Comparison of ENCODE assay signal across 20 mouse cellular contexts in the genomic region with DNA sequence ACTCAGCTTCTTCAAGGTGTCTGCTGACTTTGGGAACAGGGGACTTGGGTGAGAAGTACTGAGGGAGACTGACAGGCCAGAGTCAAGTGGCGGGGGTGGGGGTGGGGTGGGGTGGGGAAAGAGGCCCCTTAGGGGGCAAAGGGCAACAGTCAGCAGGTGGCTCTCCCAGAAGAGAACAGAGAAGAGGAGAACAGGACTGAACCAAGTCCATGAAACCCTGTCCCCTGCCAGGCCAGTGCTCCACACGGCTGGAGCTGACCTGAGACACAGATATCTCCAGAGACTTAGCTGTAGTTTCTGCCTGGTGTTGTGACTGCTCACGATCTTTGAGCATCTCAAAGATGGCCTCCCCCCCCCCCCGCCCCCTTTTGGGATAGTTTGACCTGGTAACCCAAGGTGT. TPM values are rescaled to one million over a fixed set of nuclear protein-coding genes. Genes with fewer than 3 reads are reported as not detected.
DNase-seq lines count a peak whose midpoint lies in the region; ATAC-seq lines count a peak whose summit lies in the region.
"Had no signal": no experiment of that assay in that cellular context is flagged by ENCODE, and none has a peak within 500 bp of the region (broad histone marks: within the 10 kb centered on the region; RNA-seq: fewer than 3 reads in every experiment).

No protein-coding gene starts in this region.

- H3K27me3 ChIP-seq in intestine, embryonic 15.5 days (replicated peaks), result no peaks in the 10 kb centered on the region
- no peaks in the 10 kb centered on the region for H3K27me3 ChIP-seq in intestine, embryonic 16.5 days (replicated peaks; ENCODE audit: control insufficient read depth, insufficient read depth, low read length)
- H3K27me3 ChIP-seq: embryonic facial prominence, embryonic 12.5 days; forebrain, embryonic 13.5 days; forebrain, embryonic 15.5 days; Patski had no signal

- H3K9me3 ChIP-seq in intestine, embryonic 15.5 days, result no peaks in the 10 kb centered on the region
- 0 out of 2 replicates have a peak, but pooled peaks cover 3% of the 10 kb centered on the region for H3K9me3 ChIP-seq in intestine, embryonic 16.5 days (ENCODE audit: control insufficient read depth, low read length)
- H3K9me3 ChIP-seq: embryonic facial prominence, embryonic 10.5 days; embryonic facial prominence, embryonic 12.5 days; forebrain, embryonic 13.5 days; forebrain, embryonic 15.5 days had no signal

- no peak overlapping the region for H3K27ac ChIP-seq in intestine, embryonic 15.5 days
- H3K27ac ChIP-seq in intestine, embryonic 16.5 days (ENCODE audit: low read length), result no peak overlapping the region
- H3K27ac ChIP-seq: embryonic facial prominence, embryonic 10.5 days; embryonic facial prominence, embryonic 12.5 days; forebrain, embryonic 13.5 days; forebrain, embryonic 15.5 days had no signal

- H3K4me1 ChIP-seq in intestine, embryonic 15.5 days (replicated peaks), result no peaks in the 10 kb centered on the region; the same call in 1 of the 2 replicates
- peaks cover 4% of the 10 kb centered on the region; the same call in 1 of the 2 replicates for H3K4me1 ChIP-seq in intestine, embryonic 16.5 days (ENCODE audit: control insufficient read depth, insufficient read depth, low read length)
- H3K4me1 ChIP-seq: embryonic facial prominence, embryonic 12.5 days; forebrain, embryonic 15.5 days had no signal

- no peak overlapping the region for H3K4me2 ChIP-seq in intestine, embryonic 15.5 days (replicated peaks)
- no peak overlapping the region for H3K4me2 ChIP-seq in intestine, embryonic 16.5 days (ENCODE audit: low read depth, low read length)
- H3K4me2 ChIP-seq: embryonic facial prominence, embryonic 12.5 days; forebrain, embryonic 13.5 days; forebrain, embryonic 15.5 days had no signal

- H3K4me3 ChIP-seq in intestine, embryonic 15.5 days (replicated peaks), result no peak overlapping the region
- no peak overlapping the region for H3K4me3 ChIP-seq in intestine, embryonic 16.5 days (ENCODE audit: low read length)
- H3K4me3 ChIP-seq: embryonic facial prominence, embryonic 10.5 days; embryonic facial prominence, embryonic 12.5 days; forebrain, embryonic 13.5 days; forebrain, embryonic 15.5 days had no signal

- ATAC-seq in intestine, embryonic 15.5 days, result peak; percentile 59; the same call in 1 of the 2 replicates
- ATAC-seq in intestine, embryonic 16.5 days, result peak; percentile 56; the same call in 1 of the 2 replicates
- ATAC-seq: activated CD4-positive, CD25-positive, alpha-beta regulatory T cell, adult 4 months; forebrain, embryonic 13.5 days; forebrain, embryonic 15.5 days; forebrain, postnatal 0 days; Patski had no signal

- no peaks in the 10 kb centered on the region for H3K36me3 ChIP-seq in intestine, embryonic 15.5 days
- H3K36me3 ChIP-seq in intestine, embryonic 16.5 days (ENCODE audit: control insufficient read depth, insufficient read depth, low read length), result no peaks in the 10 kb centered on the region
- H3K36me3 ChIP-seq: embryonic facial prominence, embryonic 10.5 days; embryonic facial prominence, embryonic 12.5 days; forebrain, embryonic 15.5 days had no signal

- DNase-seq in yolk sac, embryonic 10.5 days (ENCODE audit: low spot score), result peak; percentile 37
- DNase-seq in ovary, adult 18-20 months (ENCODE audit: low spot score), result no peak
- no peak for DNase-seq in thymus, postnatal 0 days (ENCODE audit: low spot score)
- DNase-seq: adrenal gland, adult 8-10 months; adrenal gland, postnatal 14 days; adrenal gland, postnatal 36 days; cerebellum, adult 11-12 months; cerebellum, adult 2 months; cerebellum, adult 9-10 months; cerebellum, postnatal 10 days; cerebellum, postnatal 25 days; forebrain, postnatal 0 days had no signal

- 68% methylated on average over 4 of the region's 4 CpGs for WGBS in intestine, embryonic 15.5 days
- 61% methylated on average over 4 of the region's 4 CpGs for WGBS in intestine, embryonic 16.5 days

- H3K9ac ChIP-seq in intestine, embryonic 15.5 days, result no peak overlapping the region
- no peak overlapping the region for H3K9ac ChIP-seq in intestine, embryonic 16.5 days (ENCODE audit: low read depth, low read length)
- H3K9ac ChIP-seq: embryonic facial prominence, embryonic 12.5 days; forebrain, embryonic 13.5 days; forebrain, embryonic 15.5 days; forebrain, postnatal 0 days had no signal

RNA-seq across cellular contexts. Expression of a gene that starts 44.8 kb away (rescaled TPM):
- polyA plus RNA-seq in intestine, embryonic 15.5 days (2015; fragmentation: Nextera tagmentation; extraction: Ambion mirVana), result 5.1 and 5.7 TPM in 2 replicates
- polyA plus RNA-seq in intestine, embryonic 16.5 days (2015; fragmentation: Nextera tagmentation; extraction: Ambion mirVana), result 6.4 and 7.1 TPM in 2 replicates
- 5.0 and 7.5 TPM in 2 replicates for polyA plus RNA-seq in thymus, postnatal 0 days (2015; fragmentation: Nextera tagmentation; extraction: Ambion mirVana)
